Mouse (Mus musculus): ENCODE results near the gene Calr3. TPM values are rescaled to one million over a fixed set of nuclear protein-coding genes. Genes with fewer than 3 reads are reported as not detected.
A peak's percentile ranks its signal among the peaks of the same experiment; 100 is the strongest.

The Calr3 gene
- polyA plus RNA-seq, 1 experiment from 2014 or later: 1.3 TPM

DNA sequence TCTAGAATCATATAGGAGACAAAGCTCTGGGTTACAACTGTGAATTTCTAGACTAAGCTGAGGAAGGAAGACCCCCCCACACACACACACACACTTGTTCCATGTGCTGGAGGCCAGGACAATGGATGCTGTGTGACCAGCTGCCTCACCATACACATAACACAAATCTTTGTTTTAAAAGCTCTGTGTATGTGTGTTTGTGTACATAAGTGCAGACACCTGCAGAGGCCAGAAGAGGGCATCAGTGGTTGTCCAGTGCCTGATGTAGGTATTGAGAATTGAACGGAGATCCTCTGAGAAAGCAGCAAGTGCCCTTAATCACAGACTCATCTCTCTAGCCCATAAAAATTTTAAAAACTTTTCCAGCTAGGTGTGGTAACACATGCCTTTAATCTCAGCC lies 20.7 kb downstream of the Calr3 start:
- ATAC-seq (ENCODE audit: low read depth): no peak
- no peak overlapping the region for H3K4me3 ChIP-seq
- WGBS: 79% methylated on average over 1 of the region's 1 CpGs
- no peak overlapping the region for H3K9ac ChIP-seq
- H3K4me2 ChIP-seq: no peak overlapping the region
- peaks cover 5% of the 10 kb centered on the region; the same call in 1 of the 2 replicates for H3K36me3 ChIP-seq
- H3K4me1 ChIP-seq (replicated peaks): peaks cover 32% of the 10 kb centered on the region
- no peak overlapping the region for H3K27ac ChIP-seq (replicated peaks)
- H3K27me3 ChIP-seq: no peaks in the 10 kb centered on the region
- H3K9me3 ChIP-seq: no peaks in the 10 kb centered on the region

DNA sequence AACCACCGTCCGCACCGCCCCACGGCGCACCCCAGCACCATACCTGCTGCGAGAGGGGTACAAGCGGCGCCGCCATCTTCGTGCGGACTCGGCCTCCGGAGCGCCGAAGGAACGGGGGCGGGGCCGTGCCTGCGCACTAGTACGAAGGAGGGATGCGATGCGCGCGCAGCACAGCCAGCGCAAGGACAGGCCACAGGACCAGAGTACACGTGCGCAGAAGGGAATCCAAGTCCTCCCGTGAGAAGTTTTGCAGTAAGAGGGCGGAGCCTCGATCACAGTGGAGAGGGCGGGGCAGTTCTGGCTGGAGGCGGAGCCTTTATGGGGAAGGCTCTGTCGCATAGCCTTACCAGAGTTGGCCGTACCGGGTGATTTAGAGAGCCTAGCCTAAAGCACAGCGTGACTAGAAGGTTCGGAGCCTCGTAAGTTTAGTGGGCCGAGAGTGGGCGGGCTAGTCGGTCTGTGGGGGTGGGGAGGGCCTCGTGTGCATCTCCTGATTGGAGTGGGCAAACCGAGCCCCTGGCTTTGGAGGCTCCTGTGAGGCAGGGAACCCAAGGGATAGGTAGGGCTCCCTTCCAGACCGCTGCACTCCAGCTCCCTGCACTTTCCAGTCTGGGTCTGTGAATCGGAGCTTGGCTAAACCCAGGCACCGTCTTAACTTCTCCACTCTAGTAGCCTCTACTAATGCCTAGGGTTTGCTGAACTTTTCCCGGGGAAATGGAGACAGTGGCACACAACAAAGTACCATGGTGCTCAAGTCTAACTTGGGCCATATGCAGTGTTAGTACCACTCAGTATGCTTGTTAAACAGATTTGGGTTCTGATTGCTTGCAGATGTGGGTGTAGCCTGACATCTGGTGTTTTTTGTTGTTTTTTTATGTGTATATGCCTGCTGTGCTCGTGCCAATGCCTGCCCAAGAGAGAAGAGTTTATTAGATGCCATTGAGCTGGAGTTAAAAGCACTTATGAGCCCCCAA lies 22.0 kb downstream of the Calr3 start, which contains the start of gene Eps15l1:
Gene Eps15l1 (minus strand): TSS at position 99 of the 974 bp plus-strand sequence.
- no peaks in the 10 kb centered on the region for H3K9me3 ChIP-seq
- H3K36me3 ChIP-seq: peaks cover 5% of the 10 kb centered on the region; the same call in 1 of the 2 replicates
- no peaks in the 10 kb centered on the region for H3K27me3 ChIP-seq
- H3K9ac ChIP-seq: peak within 1 kb of the TSS; percentile 93
- H3K27ac ChIP-seq (replicated peaks): peak within 1 kb of the TSS; percentile 89
- H3K4me1 ChIP-seq (replicated peaks): peaks cover 45% of the 10 kb centered on the region
- peak within 1 kb of the TSS; percentile 87 for H3K4me2 ChIP-seq
- under 1% methylated on average over 48 of the region's 48 CpGs for WGBS
- peak; percentile 99 for ATAC-seq (ENCODE audit: low read depth)
- peak within 1 kb of the TSS; percentile 88 for H3K4me3 ChIP-seq

- Histone ChIP-seq H3K27me3 (no peaks in the 10 kb centered on the region), H3K9me3 (no peaks in the 10 kb centered on the region), H3K36me3 (peaks cover 5% of the 10 kb centered on the region; the same call in 1 of the 2 replicates), H3K4me1 (replicated peaks) (peaks cover 54% of the 10 kb centered on the region), H3K4me2 (peak overlapping the region; percentile 87), H3K27ac (replicated peaks) (peak overlapping the region; percentile 89), H3K9ac (peak overlapping the region; percentile 93), H3K4me3 (peak overlapping the region; percentile 88)
- ATAC-seq (ENCODE audit: low read depth): peak; percentile 77
- WGBS: 1% methylated on average over 71 of the region's 73 CpGs
Observed at GRCm38 (mm10) chr8:72420571-72421361, 22.9 kb downstream of the Calr3 start.

DNA sequence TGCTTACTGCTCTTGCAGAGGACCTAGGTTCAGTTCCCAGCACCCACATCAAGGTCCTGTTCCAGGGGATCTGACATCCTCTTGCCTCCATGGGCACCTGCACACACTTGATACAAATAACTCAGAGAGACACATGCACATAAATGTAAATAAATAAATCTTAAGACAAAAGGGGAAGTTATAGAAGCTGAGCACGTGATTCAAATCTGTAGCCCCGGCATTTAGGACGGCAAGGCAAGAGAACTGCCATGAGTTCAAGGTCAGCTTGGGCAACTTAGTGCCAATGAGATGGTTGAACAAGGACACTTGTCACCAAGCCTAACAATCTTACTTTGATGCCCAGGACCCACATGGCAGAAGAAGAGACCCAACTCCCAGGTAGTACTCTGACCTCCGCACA lies 25.6 kb downstream of the Calr3 start:
- WGBS: 96% methylated on average over 4 of the region's 4 CpGs
- no peaks in the 10 kb centered on the region for H3K27me3 ChIP-seq
- no peak for ATAC-seq (ENCODE audit: low read depth)

DNA sequence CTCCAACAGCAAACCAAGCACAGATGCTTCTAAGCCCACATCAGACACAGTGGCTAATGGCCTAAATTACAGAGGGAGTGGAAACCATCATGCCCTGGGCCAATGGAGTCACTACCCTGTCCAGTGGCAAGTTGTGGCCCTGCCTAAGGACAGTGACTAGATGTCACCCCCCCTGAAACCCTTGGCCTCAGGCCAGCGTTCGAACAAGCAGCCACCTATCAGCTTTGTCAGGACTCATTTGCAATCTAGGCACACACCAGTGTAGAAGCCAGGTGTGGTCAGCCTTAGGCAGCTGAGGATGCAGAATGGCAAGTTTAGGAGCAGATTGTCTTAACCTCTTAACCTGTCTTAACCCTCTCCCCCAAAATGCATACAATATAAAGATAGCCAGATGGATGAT lies 28.4 kb downstream of the Calr3 start:
- Histone ChIP-seq H3K9me3 (no peaks in the 10 kb centered on the region), H3K9ac (no peak overlapping the region), H3K27me3 (no peaks in the 10 kb centered on the region), H3K4me2 (no peak overlapping the region), H3K27ac (replicated peaks) (no peak overlapping the region), H3K4me3 (no peak overlapping the region), H3K36me3 (peaks cover 15% of the 10 kb centered on the region), H3K4me1 (replicated peaks) (peaks cover 86% of the 10 kb centered on the region)
- 74% methylated on average over 2 of the region's 2 CpGs for WGBS
- ATAC-seq (ENCODE audit: low read depth): no peak

More for the DNA sequence above, 25.6 kb downstream of the Calr3 start:
- no peak overlapping the region for H3K27ac ChIP-seq (replicated peaks)
- H3K4me3 ChIP-seq: no peak overlapping the region
- no peaks in the 10 kb centered on the region for H3K9me3 ChIP-seq
- H3K9ac ChIP-seq: no peak overlapping the region
- H3K4me1 ChIP-seq (replicated peaks): peaks cover 77% of the 10 kb centered on the region
- no peak overlapping the region for H3K4me2 ChIP-seq
- peaks cover 10% of the 10 kb centered on the region for H3K36me3 ChIP-seq

GRCm38 (mm10) chr8:72413839-72414238 lies 29.8 kb downstream of the Calr3 start:
- 89% methylated on average over 7 of the region's 7 CpGs for WGBS
- peaks cover 85% of the 10 kb centered on the region for H3K4me1 ChIP-seq (replicated peaks)
- no peaks in the 10 kb centered on the region for H3K27me3 ChIP-seq
- no peak overlapping the region for H3K9ac ChIP-seq
- peaks cover 15% of the 10 kb centered on the region for H3K36me3 ChIP-seq
- no peaks in the 10 kb centered on the region for H3K9me3 ChIP-seq
- no peak overlapping the region for H3K4me3 ChIP-seq
- ATAC-seq (ENCODE audit: low read depth): no peak
- no peak overlapping the region for H3K4me2 ChIP-seq
- H3K27ac ChIP-seq (replicated peaks): no peak overlapping the region

DNA sequence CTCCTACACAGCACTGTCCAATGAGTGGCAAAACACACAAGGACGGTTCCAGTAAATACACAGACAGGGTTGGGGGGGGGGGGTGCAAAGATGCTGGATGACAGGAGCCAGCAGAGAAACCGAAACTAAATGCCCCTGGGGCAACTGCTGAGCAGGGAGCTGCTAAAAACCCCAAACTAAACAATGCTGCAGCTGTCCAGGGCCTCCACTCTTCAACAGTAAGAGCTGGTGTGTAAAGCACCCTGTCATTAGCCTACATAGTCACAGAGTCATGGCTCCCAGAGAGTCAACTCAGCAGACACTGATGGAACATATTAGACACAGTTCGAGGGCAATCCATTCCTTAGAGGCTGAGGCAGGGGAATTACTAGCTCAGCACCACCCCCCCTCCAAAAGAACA lies 34.2 kb downstream of the Calr3 start:
- peaks cover 5% of the 10 kb centered on the region for H3K36me3 ChIP-seq
- H3K27ac ChIP-seq (replicated peaks): no peak overlapping the region
- no peak for ATAC-seq (ENCODE audit: low read depth)
- H3K4me2 ChIP-seq: no peak overlapping the region
- H3K27me3 ChIP-seq: no peaks in the 10 kb centered on the region
- H3K9me3 ChIP-seq: no peaks in the 10 kb centered on the region
- WGBS: 46% methylated on average over 3 of the region's 3 CpGs
- peaks cover 42% of the 10 kb centered on the region for H3K4me1 ChIP-seq (replicated peaks)
- no peak overlapping the region for H3K4me3 ChIP-seq
- H3K9ac ChIP-seq: 0 out of 2 replicates have a peak overlapping the region, but pooled peaks have one; percentile 8

- peaks cover 5% of the 10 kb centered on the region for H3K36me3 ChIP-seq
- no peak overlapping the region for H3K27ac ChIP-seq (replicated peaks)
- 86% methylated on average over 1 of the region's 1 CpGs for WGBS
- H3K4me2 ChIP-seq: no peak overlapping the region
- peaks cover 29% of the 10 kb centered on the region for H3K4me1 ChIP-seq (replicated peaks)
- no peaks in the 10 kb centered on the region for H3K27me3 ChIP-seq
- ATAC-seq (ENCODE audit: low read depth): no peak
- H3K9me3 ChIP-seq: no peaks in the 10 kb centered on the region
- no peak overlapping the region for H3K9ac ChIP-seq
- no peak overlapping the region for H3K4me3 ChIP-seq
Observed at GRCm38 (mm10) chr8:72407878-72408277, 35.8 kb downstream of the Calr3 start.

- H3K9ac ChIP-seq: no peak overlapping the region
- WGBS: 96% methylated on average over 3 of the region's 3 CpGs
- peaks cover 19% of the 10 kb centered on the region for H3K36me3 ChIP-seq
Observed at GRCm38 (mm10) chr8:72402981-72403380, 40.7 kb downstream of the Calr3 start.

GRCm38 (mm10) chr8:72401381-72401780 lies 42.3 kb downstream of the Calr3 start:
- no peak overlapping the region for H3K9ac ChIP-seq
- H3K36me3 ChIP-seq: peaks cover 35% of the 10 kb centered on the region
- 74% methylated on average over 1 of the region's 1 CpGs for WGBS
- ATAC-seq (ENCODE audit: low read depth): no peak
- H3K4me2 ChIP-seq: no peak overlapping the region
- no peaks in the 10 kb centered on the region for H3K9me3 ChIP-seq
- H3K27ac ChIP-seq (replicated peaks): no peak overlapping the region
- no peak overlapping the region for H3K4me3 ChIP-seq
- no peaks in the 10 kb centered on the region for H3K27me3 ChIP-seq
- peaks cover 11% of the 10 kb centered on the region; the same call in 1 of the 2 replicates for H3K4me1 ChIP-seq (replicated peaks)

More at GRCm38 (mm10) chr8:72402981-72403380, 40.7 kb downstream of the Calr3 start:
- no peak overlapping the region for H3K4me2 ChIP-seq
- no peak overlapping the region for H3K27ac ChIP-seq (replicated peaks)
- H3K4me3 ChIP-seq: no peak overlapping the region
- no peak for ATAC-seq (ENCODE audit: low read depth)
- no peaks in the 10 kb centered on the region for H3K9me3 ChIP-seq
- H3K4me1 ChIP-seq (replicated peaks): peaks cover 11% of the 10 kb centered on the region; the same call in 1 of the 2 replicates
- no peaks in the 10 kb centered on the region for H3K27me3 ChIP-seq

- no peak overlapping the region for H3K27ac ChIP-seq (replicated peaks)
- no peak overlapping the region for H3K4me3 ChIP-seq
- no peak for ATAC-seq (ENCODE audit: low read depth)
- 94% methylated on average over 2 of the region's 2 CpGs for WGBS
- H3K9me3 ChIP-seq: no peaks in the 10 kb centered on the region
- no peak overlapping the region for H3K4me2 ChIP-seq
- no peaks in the 10 kb centered on the region for H3K4me1 ChIP-seq (replicated peaks)
- H3K36me3 ChIP-seq: peaks cover 99% of the 10 kb centered on the region
- H3K9ac ChIP-seq: no peak overlapping the region
- H3K27me3 ChIP-seq: no peaks in the 10 kb centered on the region
Observed at GRCm38 (mm10) chr8:72385737-72386136, 57.9 kb downstream of the Calr3 start.

DNA sequence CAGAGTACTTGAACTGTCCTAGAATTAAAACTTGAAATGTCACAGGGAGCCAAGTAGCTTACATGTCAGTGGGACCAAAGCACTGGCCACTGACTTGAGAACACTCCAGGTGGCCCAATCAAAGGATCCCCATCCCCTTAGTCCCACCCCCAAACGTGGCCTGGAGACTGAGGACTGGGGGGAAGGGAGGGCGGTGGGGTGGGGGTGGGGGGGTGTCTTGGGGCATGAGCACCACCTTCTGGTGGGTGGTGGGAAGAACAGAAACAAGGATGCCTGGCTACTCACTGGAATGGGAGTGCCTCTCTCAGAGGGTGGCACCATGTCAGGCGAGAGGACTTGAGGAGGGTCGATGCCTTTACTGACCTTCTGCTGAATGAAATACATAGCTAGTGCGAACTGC lies 61.3 kb downstream of the Calr3 start:
- Histone ChIP-seq H3K9ac (no peak overlapping the region), H3K9me3 (no peaks in the 10 kb centered on the region), H3K4me1 (replicated peaks) (no peaks in the 10 kb centered on the region), H3K27ac (replicated peaks) (no peak overlapping the region), H3K4me3 (no peak overlapping the region), H3K4me2 (no peak overlapping the region), H3K27me3 (no peaks in the 10 kb centered on the region), H3K36me3 (peaks cover 99% of the 10 kb centered on the region)
- 49% methylated on average over 5 of the region's 5 CpGs for WGBS
- ATAC-seq (ENCODE audit: low read depth): no peak
